Mouse (Mus musculus) limb, embryonic 11.5 days (tissue): ENCODE measurements around the gene Tmod2. TPM values are rescaled to one million over a fixed set of nuclear protein-coding genes. Genes with fewer than 3 reads are reported as not detected.

Experiments used
- ATAC-seq: fragments of 200-750 bp; cut with Nextera tagmentation; 2 replicates; pipeline ENCODE4 v1.8.0; 2017; ENCODE audit warnings: low read depth; ENCODE audit not compliant: insufficient number of reproducible peaks, low FRiP score, low TSS enrichment
- DNase-seq: peaks from one replicate; pipeline ENCODE4 v3.0.0-alpha.2; 2015; ENCODE audit warnings: low spot score
- H3K27ac ChIP-seq: fragments of 300-500 bp; sonication (generic); replicated peaks from 2 replicates; pipeline ENCODE4 v1.5.1; 2014; ENCODE audit warnings: low read depth, mild to moderate bottlenecking, low read length
- H3K27me3 ChIP-seq: fragments of 300-500 bp; sonication (generic); 2 replicates; pipeline ENCODE4 v1.6.1; 2014; ENCODE audit warnings: mild to moderate bottlenecking, low read length, mixed read lengths; ENCODE audit not compliant: control insufficient read depth, insufficient read depth
- H3K36me3 ChIP-seq: fragments of 300-500 bp; sonication (generic); 2 replicates; pipeline ENCODE4 v1.6.1; 2014; ENCODE audit warnings: mild to moderate bottlenecking, low read length, moderate library complexity, mixed read lengths; ENCODE audit not compliant: control insufficient read depth, insufficient read depth
- H3K4me1 ChIP-seq: fragments of 300-500 bp; sonication (generic); 2 replicates; pipeline ENCODE4 v1.6.1; 2014; ENCODE audit warnings: low read length, mixed read lengths; ENCODE audit not compliant: control insufficient read depth, insufficient read depth
- H3K4me2 ChIP-seq: fragments of 300-500 bp; sonication (generic); 2 replicates; pipeline ENCODE4 v1.6.1; 2014; ENCODE audit warnings: low read depth, mild to moderate bottlenecking, moderate library complexity; ENCODE audit not compliant: severe bottlenecking
- H3K4me3 ChIP-seq: fragments of 300-500 bp; sonication (generic); 2 replicates; pipeline ENCODE4 v1.5.1; 2014; ENCODE audit warnings: low read depth, low read length
- H3K9ac ChIP-seq: fragments of 300-500 bp; sonication (generic); 2 replicates; pipeline ENCODE4 v1.6.1; 2014; ENCODE audit warnings: mild to moderate bottlenecking, low read length
- H3K9me3 ChIP-seq: fragments of 300-500 bp; sonication (generic); 2 replicates; pipeline ENCODE4 v1.6.1; 2016; ENCODE audit warnings: low read length; ENCODE audit not compliant: control insufficient read depth
- WGBS: fragments of 180-500 bp; shearing (Covaris S2); extraction: QIAGEN DNeasy Blood & Tissue Kit; methylation state at CpG from one replicate; pipeline ENCODE4 v1.1.7; 2014; 5-methylcytosine and 5-hydroxymethylcytosine counted together
- polyA plus RNA-seq: library from polyadenylated mRNA; unstranded; fragments of >200 nt; fragmentation: Nextera tagmentation; extraction: Ambion mirVana; gene quantifications from 2 replicates; pipeline ENCODE4 v1.2.1, GENCODE M21; 2014

The Tmod2 gene
- polyA plus RNA-seq, 1 experiment from 2014 or later, result 28.1 TPM

GRCm38 (mm10) chr9:75597036-75597435 lies 14.1 kb downstream of the Tmod2 start:
- no peak overlapping the region for H3K4me2 ChIP-seq
- H3K27ac ChIP-seq, result no peak overlapping the region
- DNase-seq (no peak), ATAC-seq (no peak)
- H3K4me1 ChIP-seq, result no peaks in the 10 kb centered on the region
- 91% methylated on average over 13 of the region's 13 CpGs for WGBS
- peaks cover 2% of the 10 kb centered on the region; the same call in 1 of the 2 replicates for H3K36me3 ChIP-seq
- H3K9ac ChIP-seq, result no peak overlapping the region
- H3K4me3 ChIP-seq, result no peak overlapping the region
- no peaks in the 10 kb centered on the region for H3K27me3 ChIP-seq
- no peaks in the 10 kb centered on the region for H3K9me3 ChIP-seq

- H3K9ac ChIP-seq, result no peak overlapping the region
- H3K9me3 ChIP-seq, result no peaks in the 10 kb centered on the region; the same call in 1 of the 2 replicates
- H3K4me1 ChIP-seq, result no peaks in the 10 kb centered on the region
- H3K36me3 ChIP-seq, result peaks cover 2% of the 10 kb centered on the region; the same call in 1 of the 2 replicates
- H3K4me2 ChIP-seq, result no peak overlapping the region
- H3K4me3 ChIP-seq, result no peak overlapping the region
- H3K27me3 ChIP-seq, result no peaks in the 10 kb centered on the region
- ATAC-seq (0 out of 2 replicates have a peak, but pooled peaks have one; percentile 38), DNase-seq (no peak)
- H3K27ac ChIP-seq, result no peak overlapping the region
- WGBS, result 86% methylated on average over 5 of the region's 5 CpGs
Measured at GRCm38 (mm10) chr9:75593481-75593880, 17.6 kb downstream of the Tmod2 start.

- Histone ChIP-seq H3K9ac (no peak overlapping the region), H3K27ac (no peak overlapping the region), H3K36me3 (peaks cover 2% of the 10 kb centered on the region; the same call in 1 of the 2 replicates), H3K4me1 (no peaks in the 10 kb centered on the region), H3K9me3 (no peaks in the 10 kb centered on the region; the same call in 1 of the 2 replicates), H3K4me2 (no peak overlapping the region), H3K27me3 (no peaks in the 10 kb centered on the region), H3K4me3 (no peak overlapping the region)
- DNase-seq (no peak), ATAC-seq (no peak)
- 85% methylated on average over 15 of the region's 15 CpGs for WGBS
Measured at GRCm38 (mm10) chr9:75589850-75590790, 21.0 kb downstream of the Tmod2 start.

- no peaks in the 10 kb centered on the region for H3K36me3 ChIP-seq
- H3K4me1 ChIP-seq, result no peaks in the 10 kb centered on the region
- WGBS, result 49% methylated on average over 7 of the region's 7 CpGs
- no peak overlapping the region for H3K9ac ChIP-seq
- H3K4me2 ChIP-seq, result no peak overlapping the region
- H3K9me3 ChIP-seq, result no peaks in the 10 kb centered on the region
- no peak overlapping the region for H3K4me3 ChIP-seq
- H3K27me3 ChIP-seq, result no peaks in the 10 kb centered on the region
- H3K27ac ChIP-seq, result no peak overlapping the region
- no peak for ATAC-seq
- DNase-seq, result no peak
Measured at GRCm38 (mm10) chr9:75581694-75582350, 29.3 kb downstream of the Tmod2 start.

- Histone ChIP-seq H3K9me3 (no peaks in the 10 kb centered on the region), H3K4me3 (no peak overlapping the region), H3K4me2 (no peak overlapping the region), H3K9ac (no peak overlapping the region), H3K27ac (no peak overlapping the region), H3K27me3 (no peaks in the 10 kb centered on the region), H3K4me1 (no peaks in the 10 kb centered on the region), H3K36me3 (no peaks in the 10 kb centered on the region)
- 89% methylated on average over 6 of the region's 6 CpGs for WGBS
- ATAC-seq (no peak), DNase-seq (no peak)
Measured at GRCm38 (mm10) chr9:75579321-75579720, 31.8 kb downstream of the Tmod2 start.

- H3K27ac ChIP-seq, result no peak overlapping the region
- ATAC-seq, result no peak
- H3K4me3 ChIP-seq, result no peak overlapping the region
- 86% methylated on average over 5 of the region's 5 CpGs for WGBS
- H3K4me2 ChIP-seq, result no peak overlapping the region
- no peak for DNase-seq
- H3K27me3 ChIP-seq, result no peaks in the 10 kb centered on the region
- no peaks in the 10 kb centered on the region for H3K36me3 ChIP-seq
- no peak overlapping the region for H3K9ac ChIP-seq
- no peaks in the 10 kb centered on the region for H3K4me1 ChIP-seq
- H3K9me3 ChIP-seq, result no peaks in the 10 kb centered on the region
Measured at GRCm38 (mm10) chr9:75571036-75571942, 39.8 kb downstream of the Tmod2 start.

GRCm38 (mm10) chr9:75568399-75568798 lies 42.7 kb downstream of the Tmod2 start:
- no peak overlapping the region for H3K4me2 ChIP-seq
- no peak for DNase-seq
- H3K9me3 ChIP-seq, result no peaks in the 10 kb centered on the region
- no peak overlapping the region for H3K4me3 ChIP-seq
- no peaks in the 10 kb centered on the region for H3K27me3 ChIP-seq
- no peak overlapping the region for H3K9ac ChIP-seq
- H3K4me1 ChIP-seq, result no peaks in the 10 kb centered on the region
- H3K27ac ChIP-seq, result no peak overlapping the region
- no peak for ATAC-seq
- no peaks in the 10 kb centered on the region for H3K36me3 ChIP-seq
- 96% methylated on average over 6 of the region's 6 CpGs for WGBS

GRCm38 (mm10) chr9:75564892-75565291 lies 46.2 kb downstream of the Tmod2 start:
- ATAC-seq (no peak), DNase-seq (no peak)
- Histone ChIP-seq H3K27me3 (no peaks in the 10 kb centered on the region), H3K4me2 (no peak overlapping the region), H3K27ac (no peak overlapping the region), H3K36me3 (no peaks in the 10 kb centered on the region), H3K4me1 (no peaks in the 10 kb centered on the region), H3K9me3 (no peaks in the 10 kb centered on the region), H3K9ac (no peak overlapping the region), H3K4me3 (no peak overlapping the region)
- 88% methylated on average over 6 of the region's 6 CpGs for WGBS
